Mouse (Mus musculus): ENCODE measurements around the gene Ms4a10.

Ms4a10 gene

DNA sequence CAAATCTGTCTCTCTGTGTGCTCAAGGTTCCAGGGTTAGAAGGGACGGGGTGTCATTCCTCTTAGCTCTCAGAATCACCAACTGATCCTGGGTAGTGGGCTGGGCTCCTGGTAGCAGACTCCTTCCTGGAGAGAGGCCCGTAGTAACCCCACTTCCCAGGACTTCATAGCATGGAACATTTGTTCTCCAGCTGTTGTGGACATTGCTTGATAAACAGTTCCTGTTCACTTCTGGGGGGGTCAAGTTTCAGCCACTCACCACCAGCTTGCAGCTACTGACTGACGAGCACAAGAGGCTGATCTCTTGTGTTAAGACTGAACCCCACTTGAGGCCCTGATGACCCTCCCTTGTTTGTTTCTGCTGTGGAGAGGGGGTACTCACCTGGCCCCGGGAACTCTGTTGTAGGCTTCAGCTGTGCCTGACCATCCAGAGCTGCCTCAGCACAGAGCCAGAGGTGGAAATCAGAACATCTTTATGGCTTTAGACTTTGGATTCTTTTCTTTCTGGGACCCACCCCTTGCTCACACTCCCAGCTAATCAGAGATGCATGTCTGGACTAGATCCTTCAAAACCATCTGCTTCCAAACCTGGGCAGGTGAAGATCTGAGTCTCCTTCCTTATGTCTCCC, at the start of gene Ms4a10:
Gene Ms4a10, minus strand, starts transcription at position 433 of the 628 bp plus-strand sequence.
- DNase-seq: no peak

DNA sequence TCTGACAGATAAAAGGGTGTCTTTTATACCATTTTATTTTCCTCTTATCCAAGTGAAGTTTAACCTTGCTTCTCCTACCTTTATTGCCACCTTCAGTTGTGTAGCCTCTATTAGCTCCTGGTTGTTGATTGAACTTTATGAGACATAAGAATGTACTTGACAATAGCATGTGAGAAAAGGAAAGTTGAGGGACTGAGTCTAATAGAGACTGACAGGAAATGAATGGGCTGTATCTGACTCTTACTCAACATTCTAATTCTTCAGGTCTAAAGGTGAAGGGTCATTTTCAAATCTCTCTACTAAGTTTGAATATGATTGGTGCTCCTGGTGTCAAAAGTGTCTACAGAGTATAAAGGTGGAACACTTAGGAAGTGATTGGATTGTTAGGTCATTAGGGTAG, 47.9 kb upstream of the Ms4a10 start:
- DNase-seq: no peak

DNA sequence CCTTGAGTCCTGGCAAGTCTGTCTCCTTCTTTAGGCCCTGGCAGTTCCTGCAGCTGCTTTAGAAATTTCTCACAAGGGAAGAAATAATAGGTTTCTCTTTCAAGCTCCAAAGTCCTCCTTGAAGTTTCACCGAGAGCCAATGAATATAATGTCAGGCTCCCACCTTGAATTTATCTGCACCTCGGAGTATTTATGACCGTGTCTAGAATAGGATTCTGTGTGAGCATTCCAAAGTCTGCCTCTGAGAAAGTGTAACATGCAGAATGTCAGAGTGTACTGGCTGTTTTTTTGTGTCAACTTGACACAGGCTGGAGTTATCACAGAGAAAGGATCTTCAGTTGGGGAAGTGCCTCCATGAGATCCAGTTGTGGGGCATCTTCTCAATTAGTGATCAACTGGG, 43.4 kb upstream of the Ms4a10 start, which contains the start of gene Ms4a18:
Gene Ms4a18, minus strand, starts transcription at position 141 of the 400 bp plus-strand sequence.
- no peak for DNase-seq

DNA sequence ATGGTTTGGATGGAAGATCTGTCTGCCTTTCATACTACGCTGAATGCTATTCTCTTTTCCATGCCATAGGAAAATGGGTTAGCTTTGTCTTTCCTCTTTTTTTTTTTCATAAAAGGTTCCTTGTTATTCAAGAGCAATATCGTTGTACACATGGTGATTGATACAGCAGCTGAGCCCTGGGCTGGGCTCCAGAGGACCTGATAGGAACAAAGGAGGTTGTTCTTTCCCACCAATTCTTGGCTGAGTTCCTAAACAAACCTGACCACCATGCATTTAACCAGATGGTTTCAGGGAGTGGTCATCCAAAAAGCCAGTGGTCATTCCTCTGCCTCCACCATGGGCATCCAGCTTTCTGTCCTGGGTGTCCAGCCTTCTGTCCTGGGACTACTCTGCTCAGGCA, 42.8 kb upstream of the Ms4a10 start:
- no peak for DNase-seq

DNA sequence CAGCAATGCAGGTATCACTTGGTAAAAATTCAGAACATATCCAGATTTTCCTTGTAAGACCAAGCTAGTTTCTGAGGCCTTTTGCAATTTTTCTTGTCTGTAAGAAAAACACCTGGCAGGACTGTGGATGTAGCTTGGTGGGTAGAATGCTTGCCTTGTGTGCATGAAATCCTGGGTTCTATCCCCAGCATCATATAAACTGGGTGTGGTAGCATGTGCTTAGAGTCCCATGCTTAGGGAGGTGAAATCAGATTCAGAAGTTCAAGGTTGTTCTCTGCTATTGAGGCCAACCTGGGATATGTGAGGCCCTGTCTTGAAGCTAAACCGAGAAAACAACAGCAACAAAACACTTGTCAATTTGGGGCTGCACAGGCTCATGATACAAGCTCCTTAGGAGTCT, 41.5 kb upstream of the Ms4a10 start:
- no peak for DNase-seq

DNA sequence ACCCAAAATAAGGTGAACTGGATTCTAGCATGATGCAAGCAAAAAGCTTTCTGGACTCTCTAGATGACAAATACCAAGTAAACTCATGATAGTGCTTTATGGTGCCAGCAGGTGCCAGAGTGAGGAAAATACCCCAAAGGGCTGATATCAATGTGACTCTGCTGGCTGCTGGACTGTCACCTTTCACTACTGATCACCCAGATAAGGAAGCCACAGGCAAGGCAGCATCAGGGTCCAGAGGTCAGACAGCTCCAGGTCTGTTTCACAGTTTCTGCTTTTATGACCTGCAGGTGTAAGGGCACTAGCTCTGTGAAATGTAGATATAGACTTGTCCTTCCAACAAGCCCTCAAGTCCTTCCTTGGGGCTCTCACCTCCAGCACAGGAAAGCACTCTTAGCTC, 41.0 kb upstream of the Ms4a10 start:
- no peak for DNase-seq

DNA sequence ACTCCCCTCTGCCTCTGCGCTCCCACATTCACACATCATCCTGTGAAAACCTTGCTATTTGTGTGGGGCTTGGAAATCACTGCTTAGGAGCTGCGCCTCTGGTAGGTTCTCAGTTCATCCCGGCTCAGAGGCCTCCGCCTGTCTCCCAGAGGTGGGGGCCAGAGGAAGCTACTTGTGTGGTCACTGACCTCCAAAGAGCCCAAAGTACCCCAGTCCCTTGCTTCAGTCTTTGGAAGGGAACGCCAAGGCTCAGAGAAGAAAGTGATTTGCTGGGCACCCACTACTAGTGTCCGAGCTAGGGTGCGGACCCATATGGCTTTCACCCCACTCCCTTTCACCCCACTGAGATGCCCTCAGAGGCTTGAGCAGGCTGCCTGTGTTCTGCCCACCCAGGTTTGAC, 18.7 kb upstream of the Ms4a10 start, which contains the start of gene Ms4a15:
Gene Ms4a15, minus strand, starts transcription at position 101 of the 400 bp plus-strand sequence.
- no peak for DNase-seq

DNA sequence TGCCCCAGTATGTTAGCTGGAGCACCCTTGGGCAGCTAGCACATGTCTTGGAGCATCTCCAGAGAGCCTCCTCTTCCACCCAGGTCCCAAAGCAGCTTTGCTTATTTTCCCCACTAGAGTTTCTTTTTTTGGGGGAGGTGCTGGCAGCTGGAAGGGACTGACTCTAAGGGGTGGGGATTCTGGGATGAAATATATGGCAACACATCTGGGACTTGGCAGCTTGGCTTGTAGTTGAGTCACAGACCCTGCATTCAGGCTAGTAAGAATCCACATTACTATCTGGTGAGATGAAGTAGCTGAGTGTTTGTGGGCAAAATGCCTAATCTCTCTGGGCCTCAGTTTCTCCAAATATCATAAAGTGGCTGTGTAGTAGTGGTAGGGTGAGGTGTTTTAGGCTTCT, 17.4 kb upstream of the Ms4a10 start:
- no peak for DNase-seq

DNA sequence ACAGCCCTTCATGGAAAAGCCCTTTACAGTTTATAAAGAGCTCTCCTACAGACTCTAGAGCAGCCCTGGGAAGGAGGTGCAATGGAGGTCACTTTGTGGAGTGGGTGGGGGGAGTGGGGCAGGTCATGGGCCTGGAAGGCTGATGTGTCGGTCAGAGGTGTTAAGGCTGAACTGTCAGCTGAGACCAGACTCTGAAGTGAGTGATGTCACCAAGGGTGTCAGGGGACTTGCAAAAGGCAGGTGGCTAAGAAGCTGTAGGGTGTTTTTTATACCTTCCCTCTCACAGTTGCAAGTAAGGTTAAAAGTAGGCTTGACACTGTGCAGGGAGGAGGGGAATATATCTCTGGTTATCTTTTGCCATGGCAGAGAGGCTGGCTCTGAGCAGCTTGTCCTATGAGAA, 16.3 kb upstream of the Ms4a10 start:
- DNase-seq: no peak

DNA sequence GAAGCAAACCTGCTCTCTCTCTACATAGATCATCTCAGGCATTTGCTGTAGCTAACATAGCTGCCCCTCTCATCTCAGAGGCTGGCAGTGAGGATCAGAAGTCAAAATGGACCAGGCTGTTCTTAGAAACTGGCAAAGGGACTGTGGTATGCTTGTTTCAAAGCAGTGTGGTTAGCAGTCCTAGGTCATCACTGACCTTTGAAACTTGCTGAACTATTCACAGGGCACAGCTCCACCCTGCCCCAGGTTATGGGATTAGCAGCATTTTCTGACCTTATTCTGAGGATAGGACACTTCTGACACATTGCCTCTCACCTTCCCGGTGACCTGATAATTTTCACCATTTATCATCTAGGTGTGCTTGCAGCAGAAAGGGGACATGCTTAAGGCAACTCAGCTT, 14.1 kb upstream of the Ms4a10 start:
- no peak for DNase-seq

DNA sequence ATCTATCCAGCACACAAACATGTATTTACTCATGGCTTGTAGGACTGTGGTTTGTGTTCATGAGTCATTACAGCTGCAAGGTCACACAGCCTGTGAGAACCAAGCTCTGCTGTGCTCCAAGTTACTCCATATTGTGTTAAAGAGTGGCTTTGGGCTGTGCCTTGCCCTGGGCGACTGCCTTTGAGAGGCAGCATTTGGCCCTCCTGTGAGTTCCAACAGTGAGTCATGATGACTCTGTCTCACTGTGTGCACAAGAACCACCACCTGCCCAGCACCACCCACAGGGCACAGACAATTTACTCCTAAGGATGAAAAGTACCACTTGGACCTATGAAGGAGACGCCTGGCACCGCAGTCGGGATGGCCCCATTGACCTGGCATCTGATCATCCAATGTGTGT, 11.4 kb upstream of the Ms4a10 start:
- DNase-seq: no peak

DNA sequence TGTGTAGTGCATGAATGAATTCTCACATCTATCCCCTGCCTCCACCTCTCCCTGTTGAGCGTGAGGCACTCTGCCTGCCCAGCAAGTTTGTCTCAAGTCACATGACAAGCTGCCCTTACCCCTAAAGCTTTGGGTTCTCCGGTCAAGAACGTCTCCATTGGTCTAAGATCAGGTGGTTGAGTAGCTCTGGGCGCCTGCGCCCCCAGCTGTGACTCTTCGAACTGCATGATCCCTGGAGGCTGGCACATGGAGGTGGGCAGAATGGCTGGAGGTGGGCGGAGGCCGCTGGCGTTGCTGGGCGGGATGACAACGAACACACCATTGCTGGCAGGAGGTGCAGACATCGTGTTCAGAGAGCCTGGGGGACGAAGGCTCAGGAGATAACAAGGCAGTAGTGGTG, 10.1 kb upstream of the Ms4a10 start:
- no peak for DNase-seq

DNA sequence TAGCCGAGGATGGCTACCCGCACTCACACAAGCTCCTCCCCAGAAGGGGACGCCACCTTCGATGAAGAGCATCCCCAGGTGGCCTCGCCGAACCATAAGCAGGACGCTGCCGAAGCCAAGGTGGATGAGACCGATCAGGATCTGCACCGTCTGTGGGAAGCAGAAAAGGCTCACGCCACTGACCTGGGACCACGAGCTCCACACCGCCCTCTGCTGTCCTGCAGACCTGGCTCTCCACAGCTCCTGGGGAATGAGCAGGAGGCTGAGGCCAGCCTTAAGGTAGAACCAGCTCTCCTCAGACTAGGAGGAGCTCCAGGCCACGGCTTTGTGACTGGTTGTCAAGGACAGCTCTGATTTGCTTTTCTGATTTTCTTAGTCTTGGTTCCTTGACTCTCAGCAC, 8.7 kb upstream of the Ms4a10 start:
- DNase-seq: no peak

DNA sequence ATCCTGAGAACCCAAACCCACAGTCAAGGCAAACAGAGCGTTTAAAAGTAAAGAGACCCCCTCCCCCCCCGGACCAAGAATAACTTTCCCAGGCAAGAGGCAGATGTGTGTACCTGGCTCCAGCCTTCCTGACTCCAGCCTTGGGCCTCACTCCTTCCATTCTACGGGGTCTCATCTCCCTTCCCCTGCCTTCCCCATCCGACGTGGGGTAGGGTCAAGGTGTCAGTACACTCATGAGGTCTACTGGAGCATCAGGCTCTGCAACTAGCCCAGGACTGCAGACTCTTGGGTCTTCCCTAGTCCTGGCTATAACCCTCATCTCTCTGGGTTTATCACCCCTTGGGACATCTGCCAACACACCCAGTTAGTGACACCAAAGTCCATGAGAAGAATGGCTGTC, 5.7 kb upstream of the Ms4a10 start:
- DNase-seq: no peak

DNA sequence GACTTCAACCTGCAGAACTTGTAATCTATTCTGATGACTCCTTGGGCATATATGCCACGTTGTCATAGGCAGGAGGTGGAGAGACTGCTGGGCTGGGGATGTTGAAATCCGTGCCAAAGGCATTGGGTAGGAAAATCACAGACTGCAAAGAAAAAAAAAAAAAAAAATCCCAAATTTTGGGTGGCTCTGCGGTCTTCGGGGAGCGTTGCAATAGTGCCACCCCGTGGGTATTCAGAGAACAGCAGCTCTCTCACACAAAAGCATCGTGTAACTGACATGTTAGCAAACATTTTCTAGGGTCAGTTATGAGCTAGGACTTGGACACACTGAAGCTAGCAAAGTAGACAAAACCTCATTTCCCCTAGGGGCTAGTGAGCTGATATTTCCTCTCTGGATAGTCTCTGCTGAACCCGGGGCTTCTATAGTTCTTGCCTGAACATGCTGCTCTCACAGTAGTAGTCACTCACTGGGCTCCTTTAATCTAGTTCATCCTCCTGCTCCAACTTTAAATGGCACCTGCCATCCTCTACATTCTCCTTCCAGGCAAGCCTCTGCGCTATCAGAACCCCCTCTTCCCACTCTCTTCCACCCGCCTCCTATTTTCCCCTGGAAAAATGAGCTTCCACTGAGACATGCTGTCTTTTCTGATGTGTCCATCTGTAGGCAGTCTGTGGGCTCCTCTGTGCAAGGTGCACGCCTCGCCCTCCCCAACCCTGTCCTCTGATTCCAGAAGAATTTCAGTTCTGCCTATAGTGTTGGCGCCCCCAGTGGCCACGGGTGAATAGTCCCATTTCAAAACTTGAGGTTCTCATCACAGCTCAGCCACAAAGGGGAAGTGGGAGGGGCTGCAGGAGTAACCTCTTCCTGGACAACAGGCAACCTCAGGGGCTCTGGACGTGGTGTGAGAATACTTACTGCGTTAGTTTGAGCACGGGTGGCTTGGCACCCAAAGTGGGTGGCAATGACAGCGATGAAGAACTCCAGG, 5.0 kb upstream of the Ms4a10 start:
- DNase-seq: peak; percentile 83

DNA sequence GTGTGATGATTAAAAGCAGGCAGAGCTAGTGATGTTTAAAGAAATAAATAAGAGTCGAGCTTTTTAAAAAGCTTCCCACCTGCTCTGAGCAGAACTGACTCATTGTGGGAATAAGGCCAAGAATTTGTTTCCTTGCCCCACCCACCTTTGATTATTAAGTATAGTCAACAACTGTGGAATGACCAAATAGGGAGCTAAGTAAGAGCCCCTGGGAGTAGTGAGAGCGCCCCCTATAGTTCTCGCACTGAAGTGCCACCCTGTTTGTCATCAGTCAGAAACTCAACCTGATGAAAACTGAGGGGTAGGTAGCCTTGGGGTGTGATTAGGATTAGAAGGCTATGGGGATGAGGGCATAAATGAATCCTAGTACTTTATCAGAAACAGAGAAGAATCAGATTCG, 1.8 kb upstream of the Ms4a10 start:
- no peak for DNase-seq

DNA sequence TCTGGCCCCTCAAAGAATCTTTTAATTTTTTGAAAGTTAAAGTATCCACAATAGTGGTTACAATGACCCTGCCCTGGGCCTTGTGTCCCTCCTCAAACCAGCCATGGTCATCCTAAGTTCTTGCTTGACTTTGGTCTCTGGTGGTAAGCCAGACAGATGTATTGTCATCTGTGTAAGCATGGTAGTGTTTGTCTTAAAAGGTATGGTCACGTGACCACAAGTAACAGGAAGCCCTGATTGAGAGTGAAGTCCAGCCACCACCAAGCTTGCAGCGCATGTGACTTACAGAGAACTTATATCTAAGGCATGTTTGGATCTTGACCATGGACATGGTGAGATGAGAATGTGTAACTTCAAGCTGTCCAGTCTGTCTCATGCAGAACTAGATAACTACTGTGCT, 717 bp upstream of the Ms4a10 start:
- no peak for DNase-seq

DNA sequence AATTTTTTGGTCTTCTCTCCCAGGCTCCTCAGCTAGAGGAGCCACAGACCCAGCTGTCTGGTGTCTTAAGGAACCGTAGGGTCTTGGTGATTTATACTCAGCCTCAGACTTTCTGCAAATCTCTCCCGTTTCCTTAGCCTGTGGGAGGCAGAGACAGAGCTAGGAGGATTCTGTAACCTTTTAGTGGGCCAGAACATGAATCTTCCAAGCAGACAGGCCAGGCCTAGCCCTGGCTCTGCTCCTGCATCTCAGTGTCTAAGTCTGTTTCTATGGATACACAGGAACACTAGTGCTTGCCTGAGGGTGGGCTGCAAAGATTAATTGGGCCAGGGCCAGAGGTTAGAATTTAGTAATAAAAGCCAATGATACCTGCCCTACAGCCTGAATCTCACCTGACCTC, 1.3 kb downstream of the Ms4a10 start:
- no peak for DNase-seq

DNA sequence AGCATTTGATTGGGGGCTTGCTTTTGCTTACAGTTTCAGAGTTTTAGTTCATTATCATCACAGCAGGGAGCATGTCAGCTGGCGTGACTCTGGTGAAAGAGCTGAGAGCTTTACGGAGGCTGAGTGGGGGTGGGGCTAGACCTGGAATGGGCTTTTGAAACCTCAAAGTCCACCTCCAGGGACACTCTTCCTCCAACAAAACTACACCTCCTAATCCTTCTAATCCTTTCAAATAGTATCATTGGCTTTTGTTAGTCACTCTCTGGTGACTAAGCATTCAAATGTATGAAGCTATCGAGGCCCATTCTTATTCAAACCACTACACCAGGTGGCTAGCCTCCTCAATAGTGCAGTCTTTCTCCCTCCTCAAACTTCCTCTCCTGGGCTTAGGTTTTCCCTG, 1.8 kb downstream of the Ms4a10 start:
- no peak for DNase-seq

DNA sequence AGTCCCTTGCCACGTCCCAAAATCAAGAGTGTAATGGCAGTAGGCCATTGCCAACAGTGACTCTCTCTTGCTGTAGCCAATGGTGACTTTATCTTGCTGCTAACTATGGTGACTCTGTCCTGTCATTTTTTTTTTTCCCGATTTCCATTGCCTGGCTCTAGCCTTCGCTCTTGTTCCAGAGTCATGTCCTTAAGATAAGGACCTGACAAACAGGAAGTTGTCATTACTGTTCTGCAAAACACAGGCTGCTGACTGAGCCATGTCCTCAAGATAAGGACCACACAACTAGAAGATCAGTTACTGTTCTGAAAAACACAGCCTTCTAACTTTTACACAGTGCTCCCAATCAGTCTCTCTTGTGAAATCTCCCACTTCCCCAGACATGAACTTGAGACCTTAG, 4.0 kb downstream of the Ms4a10 start:
- DNase-seq: no peak

DNA sequence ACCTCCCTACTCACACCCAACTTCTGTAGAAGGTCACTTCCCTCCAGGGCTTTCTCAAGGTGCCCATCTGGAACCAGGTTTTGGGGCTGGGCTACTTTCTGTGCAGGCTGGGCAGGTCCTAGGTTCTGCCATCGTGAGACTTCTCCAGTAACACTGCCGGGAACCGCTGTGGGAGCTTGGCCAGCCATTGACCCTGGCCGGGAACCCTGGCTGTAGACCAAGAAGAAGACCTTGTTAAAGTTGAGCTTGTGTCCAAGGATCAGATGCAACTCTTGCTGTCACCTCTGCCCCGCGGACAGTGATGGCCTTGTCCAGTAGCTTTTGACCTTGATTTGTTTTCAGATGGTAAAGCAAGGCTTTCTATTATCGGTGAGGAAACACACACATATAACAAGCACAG, 5.9 kb downstream of the Ms4a10 start:
- DNase-seq: no peak

DNA sequence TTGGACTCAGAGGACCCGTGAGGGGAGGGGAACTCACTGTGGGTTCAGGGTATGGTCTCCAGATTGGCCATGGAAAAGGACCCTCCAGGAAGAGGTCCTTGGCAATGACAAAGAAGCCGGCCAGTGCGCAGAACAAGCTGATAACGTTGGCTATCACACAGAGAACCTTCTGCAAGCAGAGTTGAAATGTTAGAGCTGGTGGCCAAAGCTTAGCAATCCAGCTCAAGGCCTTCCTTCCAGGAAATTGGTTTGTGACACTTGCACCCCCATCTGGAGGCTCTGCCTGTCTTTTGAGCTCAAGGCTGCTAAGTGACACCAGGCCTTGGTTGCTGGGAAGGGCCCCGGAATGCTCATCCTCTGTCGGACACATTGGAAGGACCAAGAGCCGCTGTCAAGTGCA, 8.7 kb downstream of the Ms4a10 start:
- DNase-seq: no peak

DNA sequence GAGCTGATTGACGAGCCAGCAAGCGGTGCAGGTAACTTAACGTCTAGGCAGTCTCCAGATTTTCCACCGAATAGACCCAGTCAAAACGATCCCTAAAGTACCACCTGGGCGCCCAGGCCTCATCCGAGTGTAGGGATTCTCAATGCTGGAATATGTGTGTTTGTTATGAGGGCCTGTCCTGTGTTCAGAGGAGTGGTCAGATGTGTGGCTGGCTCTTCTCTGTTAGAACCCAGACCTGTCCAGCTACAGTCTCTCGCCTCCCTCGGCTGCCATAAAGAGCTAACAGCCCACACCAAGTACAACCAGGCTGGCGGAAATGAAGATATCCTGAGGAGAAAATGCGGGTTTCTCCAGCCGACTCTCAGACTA, 14.5 kb downstream of the Ms4a10 start:
- DNase-seq: no peak

All from right cerebral cortex, postnatal 14 days (tissue).